Mouse (Mus musculus) MEL (cell line): ENCODE results near the gene Adgre1. TPM values are rescaled to one million over a fixed set of nuclear protein-coding genes. Genes with fewer than 3 reads are reported as not detected.

ENCODE experiments used
- DNase-seq: peaks from one replicate; pipeline ENCODE4 v3.0.0; 2011; ENCODE audit warnings: low read depth, low spot score
- H3K27ac ChIP-seq: 2 replicates; pipeline ENCODE4 v1.5.1; 2012; ENCODE audit warnings: low read depth, mild to moderate bottlenecking, control low read depth, low read length, moderate library complexity; ENCODE audit not compliant: control insufficient read depth
- H3K27me3 ChIP-seq, 2 experiments: fragments of 150-350 bp in 1 of 2; sonication (generic) in 1 of 2; 2 replicates each; pipeline ENCODE4 v1.6.1; 2012; ENCODE audit warnings: low read length in 2 of 2, mild to moderate bottlenecking in 2 of 2, improper control_type of control experiment in 1 of 2, moderate library complexity in 1 of 2; ENCODE audit not compliant: insufficient read depth in 2 of 2, control insufficient read depth in 1 of 2
- H3K36me3 ChIP-seq, 2 experiments: 2 replicates each; pipeline ENCODE4 v1.6.1; 2012 to 2014; ENCODE audit warnings: low read length in 2 of 2, improper control_type of control experiment in 1 of 2, inconsistent platforms in 1 of 2, mild to moderate bottlenecking in 1 of 2; ENCODE audit not compliant: insufficient read depth in 2 of 2, control insufficient read depth in 1 of 2
- H3K4me1 ChIP-seq, 2 experiments: fragments of 150-350 bp in 1 of 2; sonication (generic) in 1 of 2; 2 replicates each; pipeline ENCODE4 v1.6.1; 2012; ENCODE audit warnings: low read length in 2 of 2, improper control_type of control experiment in 1 of 2, mild to moderate bottlenecking in 1 of 2; ENCODE audit not compliant: insufficient read depth in 2 of 2, control insufficient read depth in 1 of 2
- H3K4me3 ChIP-seq, 2 experiments: fragments of 150-350 bp in 1 of 2; sonication (generic) in 1 of 2; 2 replicates each; pipeline ENCODE4 v1.5.1; 2012; ENCODE audit warnings: low read depth in 2 of 2, low read length in 2 of 2, mild to moderate bottlenecking in 2 of 2, moderate library complexity in 2 of 2, control low read depth in 1 of 2, improper control_type of control experiment in 1 of 2; ENCODE audit not compliant: control insufficient read depth in 1 of 2, insufficient read depth in 1 of 2
- H3K79me2 ChIP-seq: 2 replicates; pipeline ENCODE4 v1.6.1; 2012; ENCODE audit warnings: mild to moderate bottlenecking, low read length, moderate library complexity; ENCODE audit not compliant: control insufficient read depth, poor library complexity, insufficient read depth
- H3K9ac ChIP-seq: 2 replicates; pipeline ENCODE4 v1.6.1; 2012; ENCODE audit warnings: low read depth, mild to moderate bottlenecking, control low read depth, low read length, moderate library complexity; ENCODE audit not compliant: control insufficient read depth, poor library complexity, severe bottlenecking
- H3K9me3 ChIP-seq: fragments of 150-350 bp; sonication (generic); replicated peaks from 2 replicates; pipeline ENCODE4 v1.6.1; 2012; ENCODE audit warnings: mild to moderate bottlenecking, low read length, improper control_type of control experiment, moderate library complexity; ENCODE audit not compliant: insufficient read depth
- CTCF ChIP-seq, 3 experiments: IDR thresholded peaks in 2 of 3; conservative IDR thresholded peaks in 1 of 3; 2 replicates each; pipeline ENCODE4 v1.5.1; 2011 to 2012; ENCODE audit warnings: low read length in 3 of 3, low read depth in 2 of 3, mild to moderate bottlenecking in 2 of 3, improper control_type of control experiment in 1 of 3, inconsistent platforms in 1 of 3, mixed read lengths in 1 of 3, moderate library complexity in 1 of 3; ENCODE audit not compliant: control insufficient read depth in 1 of 3, insufficient read depth in 1 of 3, poor library complexity in 1 of 3, severe bottlenecking in 1 of 3
- E2F4 ChIP-seq: IDR thresholded peaks from 2 replicates; pipeline ENCODE4 v1.6.1; 2011; ENCODE audit warnings: low read depth, low read length, improper control_type of control experiment, borderline replicate concordance
- ELF1 ChIP-seq: IDR thresholded peaks from 2 replicates; pipeline ENCODE4 v1.6.1; 2014; ENCODE audit warnings: low read depth, mild to moderate bottlenecking, inconsistent platforms, low read length, improper control_type of control experiment, moderate library complexity
- ETS1 ChIP-seq: IDR thresholded peaks from 2 replicates; pipeline ENCODE4 v1.6.1; 2012; ENCODE audit warnings: low read depth, mild to moderate bottlenecking, inconsistent platforms, low read length, improper control_type of control experiment, moderate library complexity
- HCFC1 ChIP-seq: IDR thresholded peaks from 2 replicates; pipeline ENCODE4 v1.6.1; 2012; ENCODE audit warnings: low read depth, mild to moderate bottlenecking, inconsistent platforms, low read length, improper control_type of control experiment, moderate library complexity
- KAT2A ChIP-seq: conservative IDR thresholded peaks from 2 replicates; pipeline ENCODE4 v1.6.1; 2012; ENCODE audit warnings: low read depth, low read length, improper control_type of control experiment, inconsistent platforms
- MAFK ChIP-seq: IDR thresholded peaks from 2 replicates; pipeline ENCODE4 v1.6.1; 2011; ENCODE audit warnings: low read depth, mild to moderate bottlenecking, low read length, improper control_type of control experiment, borderline replicate concordance
- MAX ChIP-seq: IDR thresholded peaks from 2 replicates; pipeline ENCODE4 v1.6.1; 2011; ENCODE audit warnings: low read length, improper control_type of control experiment
- MAZ ChIP-seq: IDR thresholded peaks from 2 replicates; pipeline ENCODE4 v1.6.1; 2012; ENCODE audit warnings: low read depth, mild to moderate bottlenecking, inconsistent platforms, low read length, improper control_type of control experiment
- MEF2A ChIP-seq: IDR thresholded peaks from 2 replicates; pipeline ENCODE4 v1.6.1; 2014; ENCODE audit warnings: low read depth, mild to moderate bottlenecking, inconsistent platforms, low read length, improper control_type of control experiment; ENCODE audit not compliant: poor library complexity, insufficient replicate concordance, severe bottlenecking; ENCODE audit errors: extremely low read depth
- MYC ChIP-seq: IDR thresholded peaks from 2 replicates; pipeline ENCODE4 v1.6.1; 2011; ENCODE audit warnings: low read depth, mild to moderate bottlenecking, low read length, improper control_type of control experiment, moderate library complexity
- NRF1 ChIP-seq: IDR thresholded peaks from 2 replicates; pipeline ENCODE4 v1.6.1; 2014; ENCODE audit warnings: low read depth, mild to moderate bottlenecking, inconsistent platforms, low read length, improper control_type of control experiment, moderate library complexity; ENCODE audit not compliant: poor library complexity, insufficient read depth, severe bottlenecking
- POLR2A ChIP-seq, 2 experiments: IDR thresholded peaks; 2 replicates each; pipeline ENCODE4 v1.6.1; 2011 to 2012; ENCODE audit warnings: low read length in 2 of 2, mild to moderate bottlenecking in 2 of 2, control low read depth in 1 of 2, improper control_type of control experiment in 1 of 2, low read depth in 1 of 2, moderate library complexity in 1 of 2; ENCODE audit not compliant: control insufficient read depth in 1 of 2, insufficient read depth in 1 of 2, poor library complexity in 1 of 2
- POLR2AphosphoS2 ChIP-seq: IDR thresholded peaks from 2 replicates; pipeline ENCODE4 v1.6.1; 2011; ENCODE audit warnings: low read length, improper control_type of control experiment
- RAD21 ChIP-seq: IDR thresholded peaks from 2 replicates; pipeline ENCODE4 v1.6.1; 2011; ENCODE audit warnings: mild to moderate bottlenecking, low read depth, low read length, improper control_type of control experiment
- SIN3A ChIP-seq: IDR thresholded peaks from 2 replicates; pipeline ENCODE4 v1.6.1; 2012; ENCODE audit warnings: low read length, improper control_type of control experiment, inconsistent platforms
- SMC3 ChIP-seq: IDR thresholded peaks from 2 replicates; pipeline ENCODE4 v1.6.1; 2011; ENCODE audit warnings: low read depth, low read length, improper control_type of control experiment
- TAL1 ChIP-seq: IDR thresholded peaks from 2 replicates; pipeline ENCODE4 v1.6.1; 2012; ENCODE audit warnings: mild to moderate bottlenecking, inconsistent platforms, low read length, moderate library complexity, mixed read lengths
- TBP ChIP-seq: IDR thresholded peaks from 2 replicates; pipeline ENCODE4 v1.8.0; 2011; ENCODE audit warnings: low read depth, low read length, improper control_type of control experiment
- TCF12 ChIP-seq: IDR thresholded peaks from 2 replicates; pipeline ENCODE4 v1.6.1; 2014; ENCODE audit warnings: low read depth, mild to moderate bottlenecking, inconsistent platforms, low read length, improper control_type of control experiment, moderate library complexity
- USF1 ChIP-seq: IDR thresholded peaks from 2 replicates; pipeline ENCODE4 v1.6.1; 2014; ENCODE audit warnings: low read depth, mild to moderate bottlenecking, inconsistent platforms, low read length, improper control_type of control experiment, moderate library complexity
- USF2 ChIP-seq, 2 experiments: IDR thresholded peaks; 2 replicates each; pipeline ENCODE4 v1.6.1; 2011 to 2012; ENCODE audit warnings: improper control_type of control experiment in 2 of 2, low read length in 2 of 2, borderline replicate concordance in 1 of 2, inconsistent platforms in 1 of 2, low read depth in 1 of 2, mild to moderate bottlenecking in 1 of 2; ENCODE audit not compliant: insufficient read depth in 1 of 2
- ZC3H11A ChIP-seq: IDR thresholded peaks from 2 replicates; pipeline ENCODE4 v1.6.1; 2012; ENCODE audit warnings: low read depth, mild to moderate bottlenecking, inconsistent platforms, low read length, improper control_type of control experiment
- ZKSCAN1 ChIP-seq: IDR thresholded peaks from 2 replicates; pipeline ENCODE4 v1.6.1; 2012; ENCODE audit warnings: low read depth, mild to moderate bottlenecking, inconsistent platforms, low read length, improper control_type of control experiment, moderate library complexity
- ZNF384 ChIP-seq: IDR thresholded peaks from 2 replicates; pipeline ENCODE4 v1.6.1; 2012; ENCODE audit warnings: low read depth, mild to moderate bottlenecking, inconsistent platforms, low read length, improper control_type of control experiment
- polyA plus RNA-seq, 2 experiments: library from polyadenylated mRNA; stranded (reverse) in 1 of 2; unstranded in 1 of 2; fragments of >175 nt in 1 of 2; fragments of >200 nt in 1 of 2; gene quantifications; 2 replicates each; pipeline versions ENCODE4 v1.2.1 to v1.2.4; 2012; ENCODE audit warnings: low replicate concordance in 2 of 2, low read depth in 1 of 2; ENCODE audit not compliant: insufficient read length in 2 of 2, insufficient read depth in 1 of 2, missing spikeins in 1 of 2
- total RNA-seq: library from RNA; depleted of rRNA; stranded (reverse); fragments of 300-350 nt; gene quantifications from 2 replicates; pipeline ENCODE4 v1.2.3, GENCODE M21; 2012

Adgre1 gene
- total and polyA plus RNA-seq, 3 experiments = not detected

DNA sequence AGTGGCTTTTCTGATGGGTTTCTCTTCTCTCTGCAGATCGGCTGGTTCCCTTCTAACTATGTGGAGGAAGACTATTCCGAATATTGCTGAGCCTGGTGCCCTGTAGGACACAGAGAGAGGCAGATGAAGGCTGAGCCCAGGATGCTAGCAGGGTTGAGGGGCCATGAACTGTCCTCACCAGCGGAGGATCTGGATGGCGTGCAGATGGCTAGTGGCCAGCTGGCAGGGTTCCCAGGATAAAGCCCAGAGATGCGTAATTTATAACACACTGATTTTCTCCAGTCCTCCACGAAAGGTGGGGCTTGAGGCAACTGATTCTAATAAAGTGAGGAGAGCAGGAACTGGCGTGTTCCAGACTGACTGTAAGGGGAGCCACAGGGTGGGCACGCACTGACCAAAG lies 30.9 kb upstream of the Adgre1 start:
- no peaks in the 10 kb centered on the region for H3K4me1 ChIP-seq
- H3K9ac ChIP-seq = no peak overlapping the region
- H3K79me2 ChIP-seq = no peaks in the 10 kb centered on the region
- no peak overlapping the region for H3K4me3 ChIP-seq
- no peak for DNase-seq
- no peak for TF ChIP-seq TBP
- no peak for TF ChIP-seq E2F4
- TF ChIP-seq RAD21 = no peak
- TF ChIP-seq NRF1 = no peak
- no peak for TF ChIP-seq MAFK
- TF ChIP-seq ZC3H11A = no peak
- TF ChIP-seq SMC3 = no peak
- no peak for TF ChIP-seq TCF12
- no peak for TF ChIP-seq MAZ
- no peak for TF ChIP-seq MAX
- TF ChIP-seq ETS1 = no peak
- TF ChIP-seq USF1 = no peak
- TF ChIP-seq MYC = no peak
- no peak for TF ChIP-seq USF2 (IDR thresholded peaks at IDR 0.05; ENCODE audit: borderline replicate concordance in 1 of 2, insufficient read depth in 1 of 2, low read depth in 1 of 2, low read length in 2 of 2)
- TF ChIP-seq ELF1 = no peak
- TF ChIP-seq MEF2A = no peak
- no peak for TF ChIP-seq ZNF384
- TF ChIP-seq POLR2A (IDR thresholded peaks at IDR 0.05; ENCODE audit: control insufficient read depth in 1 of 2, insufficient read depth in 1 of 2, low read depth in 1 of 2, low read length in 2 of 2, poor library complexity in 1 of 2) = no peak
- TF ChIP-seq ZKSCAN1 = no peak
- TF ChIP-seq HCFC1 = no peak
- no peaks in the 10 kb centered on the region for H3K27me3 ChIP-seq
- H3K27ac ChIP-seq = no peak overlapping the region
- H3K9me3 ChIP-seq = no peaks in the 10 kb centered on the region
- peaks cover 0 to 2% of the 10 kb centered on the region in 2 experiments; a peak in 3 of 4 replicates for H3K36me3 ChIP-seq

DNA sequence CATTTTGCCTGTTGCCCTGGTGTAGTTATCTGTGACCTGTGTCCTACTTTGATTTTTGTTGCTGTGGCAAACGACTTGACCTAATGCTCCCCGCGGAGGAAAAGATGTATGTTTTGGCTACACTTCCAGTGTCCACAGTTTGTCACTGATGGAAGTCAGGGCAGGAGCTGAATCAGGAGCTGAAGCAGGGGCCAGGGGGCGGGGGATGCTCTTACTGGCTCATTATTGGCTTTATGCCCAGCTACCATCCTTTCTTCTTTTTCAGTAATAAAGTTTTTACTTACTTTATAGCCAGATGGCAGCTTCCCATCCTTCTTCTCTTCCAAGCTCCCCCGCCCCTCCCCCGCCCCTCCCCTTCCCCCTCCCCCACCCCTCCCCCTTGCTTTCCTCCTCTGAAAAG lies 29.5 kb upstream of the Adgre1 start:
- Histone ChIP-seq H3K79me2 (no peaks in the 10 kb centered on the region), H3K4me3 (no peak overlapping the region), H3K4me1 (peaks cover 0 to 5% of the 10 kb centered on the region in 2 experiments; a peak in 1 of 4 replicates), H3K9me3 (no peaks in the 10 kb centered on the region), H3K36me3 (peaks cover 0 to 3% of the 10 kb centered on the region in 2 experiments; a peak in 3 of 4 replicates), H3K27me3 (no peaks in the 10 kb centered on the region), H3K9ac (no peak overlapping the region), H3K27ac (no peak overlapping the region)
- TF ChIP-seq SIN3A (no peak), ZNF384 (no peak), TCF12 (no peak), RAD21 (no peak), ZKSCAN1 (no peak), POLR2A (IDR thresholded peaks at IDR 0.05; ENCODE audit: control insufficient read depth in 1 of 2, insufficient read depth in 1 of 2, low read depth in 1 of 2, low read length in 2 of 2, poor library complexity in 1 of 2) (no peak), KAT2A (no peak), CTCF (IDR thresholded peaks at IDR 0.05 in 2 of 3, conservative IDR thresholded peaks at IDR 0.05 in 1 of 3; ENCODE audit: control insufficient read depth in 1 of 3, insufficient read depth in 1 of 3, low read depth in 2 of 3, low read length in 3 of 3, poor library complexity in 1 of 3, severe bottlenecking in 1 of 3) (no peak), POLR2AphosphoS2 (no peak), SMC3 (no peak), TAL1 (no peak), MAFK (no peak)
- no peak for DNase-seq
